Mouse (Mus musculus) B cell, adult 2 months (primary cell): Measurements from ENCODE around the gene Slc2a3.

ENCODE experiments used
- DNase-seq, 2 experiments: peaks; one replicate each; pipeline ENCODE4 v3.0.0; 2022

Gene Slc2a3

GRCm38 (mm10) chr6:122801301-122801800 lies at the start of gene Slc2a3:
TSS of gene Slc2a3 (minus strand) at chr6:122801640.
- DNase-seq: peak; percentile 60 to 64

- DNase-seq: no peak
Observed at GRCm38 (mm10) chr6:122843759-122844158, 42.3 kb upstream of the Slc2a3 start.

- DNase-seq: no peak
Observed at GRCm38 (mm10) chr6:122837539-122837938, 36.1 kb upstream of the Slc2a3 start.

GRCm38 (mm10) chr6:122836974-122837373 lies 35.5 kb upstream of the Slc2a3 start:
- no peak for DNase-seq

GRCm38 (mm10) chr6:122834365-122834764 lies 32.9 kb upstream of the Slc2a3 start:
- DNase-seq: peak; percentile 79 to 83

- no peak for DNase-seq
Observed at GRCm38 (mm10) chr6:122832880-122833279, 31.4 kb upstream of the Slc2a3 start.

- peak; percentile 60 to 64 for DNase-seq
Observed at GRCm38 (mm10) chr6:122828086-122828485, 26.6 kb upstream of the Slc2a3 start.

- peak; percentile 61 to 66 for DNase-seq
Observed at GRCm38 (mm10) chr6:122825923-122826742, 24.7 kb upstream of the Slc2a3 start.

- DNase-seq: no peak
Observed at GRCm38 (mm10) chr6:122825166-122825565, 23.7 kb upstream of the Slc2a3 start.

- DNase-seq: no peak
Observed at GRCm38 (mm10) chr6:122824086-122824485, 22.6 kb upstream of the Slc2a3 start.

- DNase-seq: peak; percentile 44 to 49
Observed at GRCm38 (mm10) chr6:122821822-122822221, 20.4 kb upstream of the Slc2a3 start.

DNA sequence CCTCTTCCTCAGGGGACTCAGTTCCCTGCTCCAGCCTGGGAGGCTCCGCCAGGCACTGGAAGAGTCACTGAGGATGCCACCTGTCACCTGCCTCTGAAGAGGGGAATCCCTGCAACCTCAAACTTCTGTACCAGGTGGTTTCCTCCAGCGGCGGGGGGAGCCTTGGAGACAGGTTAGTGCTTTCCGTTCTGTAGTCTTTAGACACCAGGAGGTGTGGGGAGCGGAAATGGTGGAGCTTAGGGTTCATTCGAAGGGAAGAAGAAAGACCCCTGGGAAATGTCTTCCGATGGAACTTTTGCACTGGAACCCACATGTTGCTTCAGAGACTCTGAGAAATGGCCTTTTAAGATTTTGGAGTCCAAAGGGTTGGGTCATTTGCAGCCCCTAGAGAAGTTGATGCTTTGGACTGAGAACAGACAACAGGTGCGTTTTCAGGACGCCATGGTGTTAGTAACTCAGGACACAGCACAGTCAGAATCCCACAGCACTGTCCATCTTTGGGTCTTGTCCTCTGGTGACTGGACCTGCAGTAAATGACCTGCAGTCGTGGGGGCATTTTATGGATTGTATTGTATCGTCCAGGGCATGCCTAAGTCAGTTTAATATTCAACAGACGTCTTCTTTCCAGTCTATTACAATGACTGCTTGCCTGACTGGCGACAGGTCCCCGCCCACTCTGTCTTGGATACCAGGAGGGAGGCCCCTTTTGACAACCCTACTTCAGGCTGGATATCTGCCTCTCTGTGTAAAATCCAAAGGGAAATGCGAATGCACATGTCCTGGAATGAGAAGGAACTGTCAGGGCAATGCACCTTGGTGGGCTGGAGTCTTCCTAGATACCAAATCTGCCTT lies 19.6 kb upstream of the Slc2a3 start:
- DNase-seq: peak; percentile 79 to 85

GRCm38 (mm10) chr6:122820071-122820798 lies 18.8 kb upstream of the Slc2a3 start:
- no peak for DNase-seq

- DNase-seq: peak; percentile 74 to 75
Observed at GRCm38 (mm10) chr6:122819306-122820070, 18.0 kb upstream of the Slc2a3 start, which contains the start of gene Foxj2. TSS of gene Foxj2 (plus strand) at chr6:122819914.

DNA sequence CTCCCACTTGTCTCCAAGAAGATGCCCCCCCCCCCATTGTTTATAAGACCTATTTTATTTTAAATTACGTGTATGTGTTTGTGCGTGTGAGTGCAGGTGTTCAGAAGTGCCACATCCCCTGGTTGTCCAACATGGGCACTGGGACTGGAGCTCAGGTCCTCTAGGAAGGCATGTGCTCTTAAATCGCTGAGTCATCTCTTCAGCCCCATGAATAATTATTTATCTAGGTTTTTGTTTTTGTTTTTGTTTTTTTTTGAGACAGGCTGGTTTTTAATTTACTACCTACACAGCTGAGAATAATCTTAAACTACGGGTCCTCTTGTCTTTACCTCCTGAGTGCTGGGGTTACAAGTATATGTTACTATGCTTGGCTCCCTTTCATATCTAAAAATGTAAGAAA lies 12.2 kb upstream of the Slc2a3 start:
- DNase-seq: no peak

DNA sequence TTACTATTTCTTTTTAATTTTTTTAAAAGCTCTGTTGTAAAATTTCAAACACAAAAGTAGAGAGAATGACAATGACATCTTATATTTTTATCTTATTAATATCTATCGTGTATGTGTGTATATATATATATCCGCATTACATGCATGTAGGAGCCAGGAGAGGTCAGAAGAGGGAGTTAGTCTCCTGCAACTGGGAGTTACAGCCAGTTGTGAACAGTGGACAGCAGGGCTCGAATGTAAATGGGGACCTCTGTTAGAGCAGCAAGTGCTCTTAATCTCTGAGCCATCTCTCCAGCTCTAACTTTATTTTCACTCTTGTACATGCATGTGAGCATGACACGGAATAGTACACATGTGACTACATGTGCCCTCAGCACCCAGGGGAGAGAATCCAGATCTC lies 11.3 kb upstream of the Slc2a3 start:
- no peak for DNase-seq

- DNase-seq: peak; percentile 74 to 83
Observed at GRCm38 (mm10) chr6:122811771-122812600, 10.5 kb upstream of the Slc2a3 start.

GRCm38 (mm10) chr6:122811280-122811652 lies 9.8 kb upstream of the Slc2a3 start:
- DNase-seq: peak; percentile 93 to 94

DNA sequence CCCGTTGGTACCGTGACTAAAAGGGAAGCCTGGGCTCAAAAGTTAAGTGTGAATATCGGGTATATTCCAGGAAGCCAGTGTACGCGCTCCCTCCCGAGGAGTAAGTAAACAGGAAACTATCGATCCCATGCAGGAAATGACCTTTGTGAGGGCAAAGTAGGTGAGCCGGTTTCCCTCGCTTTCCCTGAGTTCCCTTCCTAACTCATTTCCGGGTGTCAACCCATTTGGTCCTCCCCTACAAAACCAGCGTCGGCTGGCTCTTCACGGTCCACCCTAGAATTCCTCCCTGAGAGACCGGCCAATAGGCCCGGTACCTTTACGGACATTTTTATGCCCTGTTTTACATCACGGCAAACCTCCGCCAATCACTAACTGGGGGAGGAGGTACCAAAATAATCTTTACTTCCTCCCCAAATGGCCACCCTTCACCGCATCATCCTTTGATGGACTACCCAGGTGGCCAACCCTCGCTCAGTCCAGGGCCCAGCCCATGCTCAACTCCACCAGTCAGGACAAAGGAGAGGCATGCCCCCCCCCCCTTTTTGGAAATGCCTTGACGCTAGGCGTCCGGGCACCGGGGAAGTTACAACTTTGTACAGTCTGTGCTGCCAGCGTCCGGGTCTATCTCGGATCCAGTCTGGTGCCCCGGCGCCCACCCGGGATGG lies 9.3 kb upstream of the Slc2a3 start:
- peak; percentile 92 to 95 for DNase-seq

GRCm38 (mm10) chr6:122810022-122810614 lies 8.7 kb upstream of the Slc2a3 start:
- peak in 1 of 2 experiments; percentile 69 for DNase-seq
